Comparison of ENCODE assay signal across 10 mouse cellular contexts in genomic region chr4:59818498-59818897, GRCm38 (mm10). TPM values are rescaled to one million over a fixed set of nuclear protein-coding genes. Genes with fewer than 3 reads are reported as not detected.
DNase-seq lines count a peak whose midpoint lies in the region; ATAC-seq and TF ChIP-seq lines count a peak whose summit lies in the region.
"Had no signal": no experiment of that assay in that cellular context is flagged by ENCODE, and none has a peak within 500 bp of the region (broad histone marks: within the 10 kb centered on the region; RNA-seq: fewer than 3 reads in every experiment).

No protein-coding gene starts in this region.

- intact Hi-C loops in gastrocnemius, postnatal 36 days (cut with DNase I), result no loop called here

- H3K9ac ChIP-seq in heart, embryonic 15.5 days, result no peak overlapping the region
- no peak overlapping the region for H3K9ac ChIP-seq in lung, embryonic 16.5 days (ENCODE audit: low read length)
- H3K9ac ChIP-seq in hindbrain, embryonic 14.5 days, result no peak overlapping the region
- H3K9ac ChIP-seq: liver, embryonic 14.5 days had no signal

- no peak overlapping the region for H3K4me2 ChIP-seq in heart, embryonic 15.5 days
- no peak overlapping the region for H3K4me2 ChIP-seq in lung, embryonic 16.5 days (ENCODE audit: low read depth, low read length)
- H3K4me2 ChIP-seq in hindbrain, embryonic 14.5 days (replicated peaks), result no peak overlapping the region

- 74% methylated on average over 10 of the region's 10 CpGs for WGBS in heart, embryonic 15.5 days
- WGBS in lung, embryonic 16.5 days, result 75% methylated on average over 10 of the region's 10 CpGs
- 73% methylated on average over 10 of the region's 10 CpGs for WGBS in lung, adult 2 months
- 72% methylated on average over 10 of the region's 10 CpGs for WGBS in hindbrain, embryonic 14.5 days

- peak overlapping the region; percentile 69 for H3K27ac ChIP-seq in heart, embryonic 15.5 days
- peak overlapping the region; percentile 88 for H3K27ac ChIP-seq in lung, embryonic 16.5 days (ENCODE audit: low read length)
- peak overlapping the region; percentile 76 for H3K27ac ChIP-seq in embryonic fibroblast, embryonic 13.5 days (ENCODE audit: insufficient read depth, low read length)
- peak overlapping the region; percentile 26 for H3K27ac ChIP-seq in hindbrain, embryonic 14.5 days
- H3K27ac ChIP-seq: liver, embryonic 14.5 days had no signal

- peaks cover 72% of the 10 kb centered on the region for H3K4me1 ChIP-seq in heart, embryonic 15.5 days (replicated peaks)
- peaks cover 32% of the 10 kb centered on the region for H3K4me1 ChIP-seq in lung, embryonic 16.5 days (replicated peaks; ENCODE audit: control insufficient read depth, insufficient read depth, low read length)
- peaks cover 16% of the 10 kb centered on the region for H3K4me1 ChIP-seq in lung, adult 2 months (ENCODE audit: control insufficient read depth, insufficient read depth, low read length)
- peaks cover 26% of the 10 kb centered on the region for H3K4me1 ChIP-seq in embryonic fibroblast, embryonic 13.5 days (ENCODE audit: control insufficient read depth, insufficient read depth, low read length)
- H3K4me1 ChIP-seq in hindbrain, embryonic 14.5 days (replicated peaks; ENCODE audit: control insufficient read depth, insufficient read depth, low read length), result 0 out of 2 replicates have a peak, but pooled peaks cover 8% of the 10 kb centered on the region

- TF ChIP-seq CTCF in lung, adult 2 months (IDR thresholded peaks at IDR 0.05; ENCODE audit: insufficient read depth, low read length), result no peak
- no peak for TF ChIP-seq CTCF in embryonic fibroblast, embryonic 13.5 days (IDR thresholded peaks at IDR 0.05; ENCODE audit: borderline replicate concordance, insufficient read depth, low read length)

- H3K27me3 ChIP-seq in heart, embryonic 15.5 days, result no peaks in the 10 kb centered on the region
- H3K27me3 ChIP-seq in lung, embryonic 16.5 days (ENCODE audit: control insufficient read depth, insufficient read depth, low read depth, low read length), result no peaks in the 10 kb centered on the region
- no peaks in the 10 kb centered on the region for H3K27me3 ChIP-seq in hindbrain, embryonic 14.5 days (ENCODE audit: control insufficient read depth, insufficient read depth, low read length)

- TF ChIP-seq POLR2A in lung, adult 2 months (IDR thresholded peaks at IDR 0.05; ENCODE audit: borderline replicate concordance, extremely low read depth, low read depth, low read length), result no peak
- no peak for TF ChIP-seq POLR2A in embryonic fibroblast, embryonic 13.5 days (IDR thresholded peaks at IDR 0.05; ENCODE audit: low read depth, low read length)

- no peaks in the 10 kb centered on the region for H3K36me3 ChIP-seq in heart, embryonic 15.5 days
- no peaks in the 10 kb centered on the region for H3K36me3 ChIP-seq in lung, embryonic 16.5 days (ENCODE audit: control insufficient read depth, insufficient read depth, low read length)
- no peaks in the 10 kb centered on the region for H3K36me3 ChIP-seq in hindbrain, embryonic 14.5 days (replicated peaks; ENCODE audit: control insufficient read depth, insufficient read depth)

- DNase-seq in heart, postnatal 4 days, result no peak
- no peak for DNase-seq in lung, adult 2 months
- DNase-seq in hindbrain, embryonic 14.5 days (ENCODE audit: low spot score), result no peak
- no peak for DNase-seq in gastrocnemius, postnatal 36 days
- DNase-seq in layer of hippocampus, postnatal 14 days (ENCODE audit: low spot score in 2 of 2), result no peak
- DNase-seq: layer of hippocampus, postnatal 36 days had no signal

- no peak for ATAC-seq in heart, embryonic 15.5 days (replicated peaks; ENCODE audit: insufficient number of reproducible peaks, insufficient read depth, low FRiP score, low read depth)
- no peak for ATAC-seq in lung, embryonic 16.5 days (ENCODE audit: low read depth)
- ATAC-seq in hindbrain, embryonic 14.5 days (ENCODE audit: low FRiP score), result no peak

- H3K9me3 ChIP-seq in heart, embryonic 15.5 days (replicated peaks), result no peaks in the 10 kb centered on the region
- no peaks in the 10 kb centered on the region for H3K9me3 ChIP-seq in lung, embryonic 16.5 days (ENCODE audit: control insufficient read depth, low read length)
- H3K9me3 ChIP-seq in hindbrain, embryonic 14.5 days (ENCODE audit: control insufficient read depth, low read length), result no peaks in the 10 kb centered on the region

- H3K4me3 ChIP-seq in heart, embryonic 15.5 days, result no peak overlapping the region
- H3K4me3 ChIP-seq in lung, embryonic 16.5 days (ENCODE audit: low read length), result no peak overlapping the region
- H3K4me3 ChIP-seq in lung, adult 2 months (replicated peaks; ENCODE audit: extremely low read depth, low read depth, low read length), result no peak overlapping the region
- H3K4me3 ChIP-seq in embryonic fibroblast, embryonic 13.5 days (ENCODE audit: insufficient read depth, low read length), result no peak overlapping the region
- no peak overlapping the region for H3K4me3 ChIP-seq in hindbrain, embryonic 14.5 days (replicated peaks; ENCODE audit: low read length)

RNA-seq across cellular contexts. Expression of gene Snx30, which starts 12.9 kb away (rescaled TPM):
- polyA plus RNA-seq in heart, embryonic 15.5 days (2015; fragmentation: Nextera tagmentation; extraction: Ambion mirVana), result 5.3 and 9.9 TPM in 2 replicates
- 10 to 100 TPM; 10.3 to 12.9 TPM for total RNA-seq in heart, postnatal 4 days (2021)
- 6.9 and 7.7 TPM in 2 replicates for polyA plus RNA-seq in lung, embryonic 16.5 days (2015; fragmentation: Nextera tagmentation; extraction: Ambion mirVana)
- polyA plus RNA-seq in lung, adult 2 months (2012; rRNA removed), result 5.1 and 7.0 TPM in 2 replicates
- polyA plus RNA-seq in embryonic fibroblast, embryonic 13.5 days (2011; ENCODE audit: insufficient read length, low read depth, missing spikeins), result 14.7 and 20.2 TPM in 2 replicates
- 21.9 and 29.2 TPM in 2 replicates for polyA plus RNA-seq in hindbrain, embryonic 14.5 days (2014; fragmentation: Nextera tagmentation; extraction: Ambion mirVana)
- total RNA-seq in gastrocnemius, postnatal 36 days (2021), result 1 to 10 TPM; 2.4 to 3.4 TPM
- total RNA-seq in layer of hippocampus, postnatal 14 days (2021), result 10 to 100 TPM; 46.4 to 46.9 TPM

RNA-seq across cellular contexts. Expression of gene Inip, which starts 17.1 kb away (rescaled TPM):
- polyA plus RNA-seq in heart, embryonic 15.5 days (2015; fragmentation: Nextera tagmentation; extraction: Ambion mirVana), result 35.4 and 39.9 TPM in 2 replicates
- 10 to 100 TPM; 19.7 to 22.7 TPM for total RNA-seq in heart, postnatal 4 days (2021)
- 46.9 and 47.7 TPM in 2 replicates for polyA plus RNA-seq in lung, embryonic 16.5 days (2015; fragmentation: Nextera tagmentation; extraction: Ambion mirVana)
- polyA plus RNA-seq in lung, adult 2 months (2012; rRNA removed), result 6.8 and 8.9 TPM in 2 replicates
- polyA plus RNA-seq in embryonic fibroblast, embryonic 13.5 days (2011; ENCODE audit: insufficient read length, low read depth, missing spikeins), result 17.9 and 19.8 TPM in 2 replicates
- polyA plus RNA-seq in hindbrain, embryonic 14.5 days (2014; fragmentation: Nextera tagmentation; extraction: Ambion mirVana), result 52.2 and 52.7 TPM in 2 replicates
- 1 to 10 TPM; 1.9 to 3.9 TPM for total RNA-seq in gastrocnemius, postnatal 36 days (2021)
- total RNA-seq in layer of hippocampus, postnatal 14 days (2021), result 10 to 100 TPM; 20.2 to 22.7 TPM

Comparison
In these comparisons a context has a peak if more than half of its experiments do, and no peak if none do; other contexts are left out.
1. H3K27ac ChIP-seq: peak in every context shown above with its lines; median percentile 88 in lung, embryonic 16.5 days; 76 in embryonic fibroblast, embryonic 13.5 days; 69 in heart, embryonic 15.5 days; 26 in hindbrain, embryonic 14.5 days.